Mouse (Mus musculus) kidney, embryonic 16.5 days (tissue): ENCODE measurements around the gene Gm21060. TPM values are rescaled to one million over a fixed set of nuclear protein-coding genes. Genes with fewer than 3 reads are reported as not detected.

Source experiments
- polyA plus RNA-seq: library from polyadenylated mRNA; unstranded; fragments of >200 nt; fragmentation: Nextera tagmentation; extraction: Ambion mirVana; gene quantifications from 2 replicates; pipeline ENCODE4 v1.2.1, GENCODE M21; 2015

The Gm21060 gene
- polyA plus RNA-seq, 1 experiment from 2014 or later = not detected

Other genes starting within 250 kb of the Gm21060 start
- 32.6 and 39.6 TPM in 2 replicates for gene Zfp950, start 156.2 kb downstream of the Gm21060 start, polyA plus RNA-seq
- 0.19 and 0.48 TPM in 2 replicates for gene Gm7102, start 120.8 kb downstream of the Gm21060 start, polyA plus RNA-seq
- not detected in 2 replicates for gene Gm6020, start 113.2 kb downstream of the Gm21060 start, polyA plus RNA-seq
- gene Csf2ra, start 68.6 kb downstream of the Gm21060 start, polyA plus RNA-seq = 40.4 and 50.5 TPM in 2 replicates